Mouse (Mus musculus) stomach, embryonic 14.5 days (tissue): Measurements from ENCODE around the gene Edem1. TPM values are rescaled to one million over a fixed set of nuclear protein-coding genes. Genes with fewer than 3 reads are reported as not detected.

ENCODE experiments used
- ATAC-seq: fragments of 200-750 bp; cut with Nextera tagmentation; 2 replicates; pipeline ENCODE4 v1.8.0; 2017; ENCODE audit warnings: low read depth, moderate TSS enrichment; ENCODE audit not compliant: insufficient number of reproducible peaks, insufficient read depth, low FRiP score
- H3K27ac ChIP-seq: fragments of 300-500 bp; sonication (generic); 2 replicates; pipeline ENCODE4 v1.5.1; 2014; ENCODE audit warnings: mild to moderate bottlenecking, low read length, moderate library complexity, mixed read lengths
- H3K27me3 ChIP-seq: fragments of 300-500 bp; sonication (generic); 2 replicates; pipeline ENCODE4 v1.6.1; 2014; ENCODE audit warnings: low read length, control low read depth, mixed read lengths; ENCODE audit not compliant: control insufficient read depth, insufficient read depth
- H3K36me3 ChIP-seq: fragments of 300-500 bp; sonication (generic); 2 replicates; pipeline ENCODE4 v1.6.1; 2014; ENCODE audit warnings: mild to moderate bottlenecking, control low read depth, low read length, moderate library complexity, mixed read lengths; ENCODE audit not compliant: control insufficient read depth, insufficient read depth
- H3K4me1 ChIP-seq: fragments of 300-500 bp; sonication (generic); 2 replicates; pipeline ENCODE4 v1.6.1; 2014; ENCODE audit warnings: low read length, control low read depth, mixed read lengths; ENCODE audit not compliant: control insufficient read depth, insufficient read depth
- H3K4me2 ChIP-seq: fragments of 300-500 bp; sonication (generic); replicated peaks from 2 replicates; pipeline ENCODE4 v1.6.1; 2014; ENCODE audit warnings: low read depth, low read length, control low read depth
- H3K4me3 ChIP-seq: fragments of 300-500 bp; sonication (generic); 2 replicates; pipeline ENCODE4 v1.5.1; 2014; ENCODE audit warnings: low read depth, low read length, control low read depth
- H3K9ac ChIP-seq: fragments of 300-500 bp; sonication (generic); replicated peaks from 2 replicates; pipeline ENCODE4 v1.6.1; 2014; ENCODE audit warnings: low read depth, mild to moderate bottlenecking, control low read depth, low read length, moderate library complexity, mixed read lengths
- H3K9me3 ChIP-seq: fragments of 300-500 bp; sonication (generic); 2 replicates; pipeline ENCODE4 v1.6.1; 2016; ENCODE audit warnings: low read depth, low read length, control low read depth; ENCODE audit not compliant: control insufficient read depth
- WGBS: fragments of 180-500 bp; shearing (Covaris S2); extraction: QIAGEN DNeasy Blood & Tissue Kit; methylation state at CpG from one replicate; pipeline ENCODE4 v1.1.7; 2014; 5-methylcytosine and 5-hydroxymethylcytosine counted together
- polyA plus RNA-seq: library from polyadenylated mRNA; unstranded; fragments of >200 nt; fragmentation: Nextera tagmentation; extraction: Ambion mirVana; gene quantifications from 2 replicates; pipeline ENCODE4 v1.2.1, GENCODE M21; 2014

Edem1 gene
- polyA plus RNA-seq, 1 experiment from 2014 or later, result 29.0 TPM

GRCm38 (mm10) chr6:108824816-108825545 lies 3.5 kb upstream of the Edem1 start:
- Histone ChIP-seq H3K4me2 (no peak overlapping the region), H3K9me3 (no peaks in the 10 kb centered on the region), H3K9ac (no peak overlapping the region), H3K4me3 (no peak overlapping the region), H3K4me1 (peaks cover 6% of the 10 kb centered on the region; the same call in 1 of the 2 replicates), H3K27me3 (no peaks in the 10 kb centered on the region), H3K27ac (no peak overlapping the region), H3K36me3 (peaks cover 15% of the 10 kb centered on the region; the same call in 1 of the 2 replicates)
- no peak for ATAC-seq
- 74% methylated on average over 7 of the region's 7 CpGs for WGBS

- H3K9ac ChIP-seq, result no peak overlapping the region
- H3K27me3 ChIP-seq, result no peaks in the 10 kb centered on the region
- H3K4me2 ChIP-seq, result no peak overlapping the region
- peaks cover 7% of the 10 kb centered on the region; the same call in 1 of the 2 replicates for H3K4me1 ChIP-seq
- H3K27ac ChIP-seq, result no peak overlapping the region
- H3K9me3 ChIP-seq, result no peaks in the 10 kb centered on the region
- 75% methylated on average over 3 of the region's 3 CpGs for WGBS
- no peak for ATAC-seq
- H3K4me3 ChIP-seq, result no peak overlapping the region
- H3K36me3 ChIP-seq, result peaks cover 8% of the 10 kb centered on the region; the same call in 1 of the 2 replicates
These were observed 2.4 kb upstream of the Edem1 start for GRCm38 (mm10) chr6:108826070-108826469.

- Histone ChIP-seq H3K9me3 (no peaks in the 10 kb centered on the region), H3K27me3 (no peaks in the 10 kb centered on the region), H3K27ac (no peak overlapping the region), H3K4me1 (peaks cover 7% of the 10 kb centered on the region; the same call in 1 of the 2 replicates), H3K4me3 (peak overlapping the region; percentile 93), H3K4me2 (peak overlapping the region; percentile 81), H3K9ac (no peak overlapping the region), H3K36me3 (peaks cover 8% of the 10 kb centered on the region; the same call in 1 of the 2 replicates)
- no peak for ATAC-seq
- WGBS, result 27% methylated on average over 5 of the region's 5 CpGs
These were observed 1.0 kb upstream of the Edem1 start for GRCm38 (mm10) chr6:108827336-108827920.

GRCm38 (mm10) chr6:108828872-108829271 lies 431 bp downstream of the Edem1 start:
- H3K27me3 ChIP-seq, result no peaks in the 10 kb centered on the region
- peak overlapping the region; percentile 90 for H3K9ac ChIP-seq
- peaks cover 7% of the 10 kb centered on the region; the same call in 1 of the 2 replicates for H3K4me1 ChIP-seq
- H3K4me2 ChIP-seq, result peak overlapping the region; percentile 81
- H3K27ac ChIP-seq, result peak overlapping the region; percentile 66; the same call in 1 of the 2 replicates
- peak; percentile 33 for ATAC-seq
- peak overlapping the region; percentile 93 for H3K4me3 ChIP-seq
- no peaks in the 10 kb centered on the region for H3K36me3 ChIP-seq
- H3K9me3 ChIP-seq, result no peaks in the 10 kb centered on the region
- under 1% methylated on average over 56 of the region's 56 CpGs for WGBS

- Histone ChIP-seq H3K36me3 (no peaks in the 10 kb centered on the region), H3K4me1 (peaks cover 7% of the 10 kb centered on the region; the same call in 1 of the 2 replicates), H3K9ac (peak overlapping the region; percentile 90), H3K4me2 (peak overlapping the region; percentile 81), H3K9me3 (no peaks in the 10 kb centered on the region), H3K4me3 (peak overlapping the region; percentile 93), H3K27ac (no peak overlapping the region), H3K27me3 (no peaks in the 10 kb centered on the region)
- WGBS, result 16% methylated on average over 22 of the region's 22 CpGs
- no peak for ATAC-seq
These were observed 1.2 kb downstream of the Edem1 start for GRCm38 (mm10) chr6:108829386-108830370.

- H3K4me3 ChIP-seq, result no peak overlapping the region
- no peak overlapping the region for H3K4me2 ChIP-seq
- H3K27ac ChIP-seq, result no peak overlapping the region
- H3K27me3 ChIP-seq, result no peaks in the 10 kb centered on the region
- ATAC-seq, result no peak
- peaks cover 7% of the 10 kb centered on the region; the same call in 1 of the 2 replicates for H3K4me1 ChIP-seq
- no peak overlapping the region for H3K9ac ChIP-seq
- H3K36me3 ChIP-seq, result no peaks in the 10 kb centered on the region
- H3K9me3 ChIP-seq, result no peaks in the 10 kb centered on the region
- 78% methylated on average over 1 of the region's 1 CpGs for WGBS
These were observed 3.7 kb downstream of the Edem1 start for GRCm38 (mm10) chr6:108832170-108832569.

GRCm38 (mm10) chr6:108832989-108833388 lies 4.5 kb downstream of the Edem1 start:
- Histone ChIP-seq H3K4me1 (peaks cover 7% of the 10 kb centered on the region; the same call in 1 of the 2 replicates), H3K27me3 (no peaks in the 10 kb centered on the region), H3K9ac (no peak overlapping the region), H3K4me2 (no peak overlapping the region), H3K36me3 (no peaks in the 10 kb centered on the region; the same call in 1 of the 2 replicates), H3K9me3 (no peaks in the 10 kb centered on the region), H3K27ac (no peak overlapping the region), H3K4me3 (no peak overlapping the region)
- no peak for ATAC-seq
- 64% methylated on average over 6 of the region's 6 CpGs for WGBS
